Mouse (Mus musculus) retina, postnatal 1 day (tissue): ENCODE measurements around the gene Kcnn1.
"Not testable (repeated sequence)": the region's sequence is repeated elsewhere in the genome, so short reads cannot be mapped to it uniquely, and the experiment has no call there.

ENCODE experiments used
- DNase-seq: peaks from one replicate; pipeline ENCODE4 v3.0.0-alpha.2; 2012

The Kcnn1 gene

GRCm38 (mm10) chr8:70839408-70840351, 23.4 kb downstream of the Kcnn1 start, which contains the start of gene Arrdc2:
Gene Arrdc2 (minus strand): TSS chr8:70839720.
- DNase-seq, result peak; percentile 100

- DNase-seq, result no peak
Measured at GRCm38 (mm10) chr8:70838654-70839407, 24.2 kb downstream of the Kcnn1 start.

GRCm38 (mm10) chr8:70836666-70837065, 26.4 kb downstream of the Kcnn1 start:
- no peak for DNase-seq

GRCm38 (mm10) chr8:70834071-70834470, 29.0 kb downstream of the Kcnn1 start:
- no peak for DNase-seq

GRCm38 (mm10) chr8:70833520-70833919, 29.5 kb downstream of the Kcnn1 start:
- DNase-seq, result no peak

- DNase-seq, result no peak
Measured at GRCm38 (mm10) chr8:70833018-70833482, 30.0 kb downstream of the Kcnn1 start.

GRCm38 (mm10) chr8:70832371-70832770, 30.7 kb downstream of the Kcnn1 start:
- DNase-seq, result no peak

GRCm38 (mm10) chr8:70831517-70831916, 31.5 kb downstream of the Kcnn1 start:
- DNase-seq, result no peak

GRCm38 (mm10) chr8:70827796-70828195, 35.3 kb downstream of the Kcnn1 start:
- DNase-seq, result no peak

- no peak for DNase-seq
Measured at GRCm38 (mm10) chr8:70827010-70827409, 36.0 kb downstream of the Kcnn1 start.

- no peak for DNase-seq
Measured at GRCm38 (mm10) chr8:70825816-70826215, 37.2 kb downstream of the Kcnn1 start.

GRCm38 (mm10) chr8:70823802-70824201, 39.3 kb downstream of the Kcnn1 start:
- no peak for DNase-seq

- DNase-seq, result not testable (repeated sequence)
Measured at GRCm38 (mm10) chr8:70822594-70822993, 40.5 kb downstream of the Kcnn1 start.

- DNase-seq, result no peak
Measured at GRCm38 (mm10) chr8:70821992-70822391, 41.1 kb downstream of the Kcnn1 start.

GRCm38 (mm10) chr8:70821399-70821962, 41.6 kb downstream of the Kcnn1 start:
- DNase-seq, result peak; percentile 79

- DNase-seq, result peak; percentile 92
Measured at GRCm38 (mm10) chr8:70820101-70820935, 42.7 kb downstream of the Kcnn1 start.

GRCm38 (mm10) chr8:70816679-70817078, 46.4 kb downstream of the Kcnn1 start:
- peak; percentile 52 for DNase-seq

GRCm38 (mm10) chr8:70812885-70813284, 50.2 kb downstream of the Kcnn1 start:
- DNase-seq, result no peak

GRCm38 (mm10) chr8:70812055-70812454, 51.0 kb downstream of the Kcnn1 start:
- no peak for DNase-seq

GRCm38 (mm10) chr8:70810962-70811680, 51.9 kb downstream of the Kcnn1 start:
- DNase-seq, result no peak

GRCm38 (mm10) chr8:70808955-70809701, 53.9 kb downstream of the Kcnn1 start:
- DNase-seq, result no peak
